Mouse (Mus musculus): ENCODE measurements around the gene Olfr981.

DNA sequence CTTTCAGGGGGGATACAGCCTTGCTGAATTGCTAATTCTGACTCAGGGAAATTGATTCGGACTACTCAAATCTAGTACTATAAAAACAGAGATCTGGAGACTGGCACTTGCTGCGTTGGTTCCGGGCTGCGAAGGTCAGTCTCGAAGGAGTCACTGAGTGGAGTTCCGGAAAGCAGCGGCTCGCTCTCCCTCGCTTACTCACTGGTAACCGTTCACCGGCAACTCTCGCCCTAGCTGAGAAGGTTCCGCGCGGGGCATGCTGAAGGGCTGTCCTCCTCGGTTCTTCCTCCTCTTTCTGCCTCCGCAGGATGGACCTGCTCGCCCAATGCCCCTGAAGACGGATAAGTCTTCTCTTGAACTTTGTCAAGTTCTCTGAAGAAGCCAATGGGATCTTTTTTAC, 28.9 kb downstream of the Olfr981 start:
- TF ChIP-seq CTCF (IDR thresholded peaks at IDR 0.05) (no peak), EP300 (IDR thresholded peaks at IDR 0.05; ENCODE audit: insufficient read depth, low read depth, low read length) (no peak)
